Comparison of ENCODE assay signal across 28 mouse cellular contexts in the genomic region with DNA sequence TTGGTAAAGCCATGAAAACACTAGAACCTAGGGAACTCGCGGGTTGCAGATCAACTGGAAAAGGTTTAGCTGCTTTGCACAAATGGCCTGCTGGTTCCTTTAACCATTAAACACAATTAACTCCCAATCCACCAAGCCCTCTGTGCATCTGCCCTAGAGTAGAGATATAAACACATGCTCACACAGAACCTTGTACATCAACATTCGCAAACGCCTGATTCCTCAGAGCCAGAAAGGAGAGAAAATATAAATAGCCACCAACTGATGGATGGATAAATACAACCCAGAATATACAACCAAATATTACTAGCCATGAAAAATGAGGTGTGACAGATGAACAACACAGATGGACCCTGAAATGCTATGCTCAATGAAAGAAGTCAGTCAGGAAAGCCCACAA.
"Had no signal": no experiment of that assay in that cellular context is flagged by ENCODE, and none has a peak within 500 bp of the region (broad histone marks: within the 10 kb centered on the region; RNA-seq: fewer than 3 reads in every experiment).

No protein-coding gene starts in this region.

- H3K9ac ChIP-seq: embryonic facial prominence, embryonic 12.5 days; embryonic facial prominence, embryonic 13.5 days; embryonic facial prominence, embryonic 15.5 days; forebrain, embryonic 12.5 days; forebrain, embryonic 13.5 days; forebrain, embryonic 15.5 days; forebrain, postnatal 0 days had no signal

- ATAC-seq: forebrain, embryonic 13.5 days; forebrain, embryonic 14.5 days; forebrain, embryonic 15.5 days; forebrain, embryonic 16.5 days; forebrain, postnatal 0 days had no signal

- H3K4me3 ChIP-seq: embryonic facial prominence, embryonic 10.5 days; embryonic facial prominence, embryonic 12.5 days; embryonic facial prominence, embryonic 13.5 days; embryonic facial prominence, embryonic 15.5 days; erythroblast, embryonic 14.5 days; forebrain, embryonic 10.5 days; forebrain, embryonic 12.5 days; forebrain, embryonic 13.5 days; forebrain, embryonic 15.5 days; gastrocnemius, adult 2 months had no signal

- H3K36me3 ChIP-seq: embryonic facial prominence, embryonic 10.5 days; embryonic facial prominence, embryonic 12.5 days; embryonic facial prominence, embryonic 13.5 days; embryonic facial prominence, embryonic 15.5 days; forebrain, embryonic 10.5 days; forebrain, embryonic 12.5 days; forebrain, embryonic 15.5 days had no signal

- H3K4me1 ChIP-seq: embryonic facial prominence, embryonic 13.5 days; embryonic facial prominence, embryonic 15.5 days; forebrain, embryonic 12.5 days had no signal

- H3K4me2 ChIP-seq: embryonic facial prominence, embryonic 12.5 days; embryonic facial prominence, embryonic 13.5 days; embryonic facial prominence, embryonic 15.5 days; forebrain, embryonic 12.5 days; forebrain, embryonic 13.5 days; forebrain, embryonic 15.5 days had no signal

- H3K27ac ChIP-seq: embryonic facial prominence, embryonic 10.5 days; embryonic facial prominence, embryonic 12.5 days; embryonic facial prominence, embryonic 13.5 days; embryonic facial prominence, embryonic 15.5 days; forebrain, embryonic 10.5 days; forebrain, embryonic 12.5 days; forebrain, embryonic 13.5 days; forebrain, embryonic 15.5 days; gastrocnemius, adult 2 months had no signal

- DNase-seq: cerebellum, adult 18-20 months; cerebellum, adult 2 months; cerebellum, adult 8-10 months; cerebellum, adult 9-10 months; cerebellum, adult 9-11 months; cerebellum, postnatal 10 days; cerebellum, postnatal 14 days; cerebellum, postnatal 25 days; cerebellum, postnatal 36 days; embryo, embryonic 11 days; forebrain, postnatal 0 days; gastrocnemius, adult 2 months; gastrocnemius, postnatal 10 days; gastrocnemius, postnatal 14 days; gastrocnemius, postnatal 25 days; gastrocnemius, postnatal 36 days; heart, adult 18-20 months had no signal

- H3K27me3 ChIP-seq: embryonic facial prominence, embryonic 12.5 days; embryonic facial prominence, embryonic 13.5 days; embryonic facial prominence, embryonic 15.5 days; forebrain, embryonic 12.5 days; forebrain, embryonic 13.5 days; forebrain, embryonic 15.5 days had no signal

- H3K9me3 ChIP-seq: embryonic facial prominence, embryonic 10.5 days; embryonic facial prominence, embryonic 12.5 days; embryonic facial prominence, embryonic 13.5 days; embryonic facial prominence, embryonic 15.5 days; forebrain, embryonic 12.5 days; forebrain, embryonic 15.5 days had no signal
